ENCODE assay signal across 7 mouse cellular contexts in genomic region chr12:104426915-104427314, GRCm38 (mm10). TPM values are rescaled to one million over a fixed set of nuclear protein-coding genes. Genes with fewer than 3 reads are reported as not detected.
A peak's percentile ranks its signal among the peaks of the same experiment; 100 is the strongest.
DNase-seq lines count a peak whose midpoint lies in the region; ATAC-seq and TF ChIP-seq lines count a peak whose summit lies in the region.

No protein-coding gene starts in this region.

- ATAC-seq in midbrain, embryonic 12.5 days (ENCODE audit: low FRiP score, low read depth) = 0 out of 2 replicates have a peak, but pooled peaks have one; percentile 41

- H3K4me3 ChIP-seq in lung, adult 2 months (replicated peaks; ENCODE audit: extremely low read depth, low read depth, low read length) = no peak overlapping the region
- H3K4me3 ChIP-seq in midbrain, embryonic 12.5 days = no peak overlapping the region

- no peak for TF ChIP-seq POLR2A in lung, adult 2 months (IDR thresholded peaks at IDR 0.05; ENCODE audit: borderline replicate concordance, extremely low read depth, low read depth, low read length)

- DNase-seq in lung, adult 2 months = peak; percentile 24
- DNase-seq in lung, adult 18-20 months = no peak
- peak; percentile 93 for DNase-seq in ZHBTc4 (ENCODE audit: low read depth, low spot score)
- peak; percentile 60 for DNase-seq in embryo, embryonic 9.5 days (ENCODE audit: extremely low spot score)
- peak; percentile 13 for DNase-seq in kidney, adult 9 months
- no peak for DNase-seq in spleen, postnatal 36 days (ENCODE audit: low spot score in 2 of 2)

- no peaks in the 10 kb centered on the region for H3K36me3 ChIP-seq in midbrain, embryonic 12.5 days

- no peaks in the 10 kb centered on the region for H3K27me3 ChIP-seq in midbrain, embryonic 12.5 days

- 8% methylated on average over 7 of the region's 7 CpGs for WGBS in lung, adult 2 months
- 7% methylated on average over 7 of the region's 7 CpGs for WGBS in midbrain, embryonic 12.5 days

- no peak overlapping the region for H3K4me2 ChIP-seq in midbrain, embryonic 12.5 days (replicated peaks)

- H3K4me1 ChIP-seq in lung, adult 2 months (ENCODE audit: control insufficient read depth, insufficient read depth, low read length) = no peaks in the 10 kb centered on the region
- H3K4me1 ChIP-seq in midbrain, embryonic 12.5 days = no peaks in the 10 kb centered on the region

- no peak overlapping the region for H3K27ac ChIP-seq in midbrain, embryonic 12.5 days (replicated peaks)

- no peak overlapping the region for H3K9ac ChIP-seq in midbrain, embryonic 12.5 days (replicated peaks)

- H3K9me3 ChIP-seq in midbrain, embryonic 12.5 days = no peaks in the 10 kb centered on the region

- peak; percentile 78 for TF ChIP-seq CTCF in lung, adult 2 months (IDR thresholded peaks at IDR 0.05; ENCODE audit: insufficient read depth, low read length)

RNA-seq across cellular contexts. Expression of gene Serpina3n, which starts 20.4 kb away (rescaled TPM):
- 106 and 130 TPM in 2 replicates for polyA plus RNA-seq in lung, adult 2 months (2012; rRNA removed)
- polyA plus RNA-seq in midbrain, embryonic 12.5 days (2016; fragmentation: Nextera tagmentation; extraction: Ambion mirVana) = not detected in 2 replicates

RNA-seq across cellular contexts. Expression of gene Gsc, which starts 46.2 kb away (rescaled TPM):
- polyA plus RNA-seq in lung, adult 2 months (2012; rRNA removed) = 0.08 and 0.95 TPM in 2 replicates
- polyA plus RNA-seq in midbrain, embryonic 12.5 days (2016; fragmentation: Nextera tagmentation; extraction: Ambion mirVana) = 0.24 and 0.65 TPM in 2 replicates

Comparison
In these comparisons a context has a peak if more than half of its experiments do, and no peak if none do; other contexts are left out.
1. DNase-seq: peak in lung, adult 2 months (single experiment), ZHBTc4 (single experiment), embryo, embryonic 9.5 days (single experiment) and kidney, adult 9 months (single experiment); none in lung, adult 18-20 months (0 of 2) and spleen, postnatal 36 days (0 of 2).
2. RNA of gene Serpina3n, which starts 20.4 kb away (polyA plus RNA-seq): 106 to 130 TPM in lung, adult 2 months; not detected in midbrain, embryonic 12.5 days; every median in the first group is over 100 times any median in the second.